Mouse (Mus musculus): Measurements from ENCODE around the gene Gnai3.

Gnai3 gene

GRCm38 (mm10) chr3:108145534-108146445 lies at the start of gene Gnai3:
Gnai3 (minus strand) TSS chr3:108146146.
- DNase-seq (ENCODE audit: low read depth, low spot score) = peak; percentile 96

- no peak for DNase-seq (ENCODE audit: low read depth, low spot score)
Measured at GRCm38 (mm10) chr3:108195287-108195686, 49.3 kb upstream of the Gnai3 start.

DNA sequence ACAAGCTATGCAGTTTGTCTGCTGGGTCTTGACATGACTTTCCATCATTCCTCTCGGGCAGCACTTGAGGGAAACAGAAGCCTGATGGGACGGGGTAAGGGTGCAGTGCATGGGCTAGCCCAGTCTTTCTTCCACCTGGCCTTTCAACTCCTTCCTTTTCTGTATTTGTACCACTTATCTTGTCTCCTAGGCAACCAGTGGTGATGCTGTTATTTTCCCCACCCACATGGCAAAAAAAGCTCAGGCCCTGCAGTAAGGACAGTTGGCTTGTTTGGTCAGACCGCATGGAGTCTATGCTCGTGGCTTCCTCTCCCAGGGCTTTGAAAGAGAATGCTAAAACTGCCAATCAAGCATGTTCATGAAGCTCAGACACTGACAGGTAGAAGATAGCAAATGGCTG lies 47.7 kb upstream of the Gnai3 start:
- DNase-seq (ENCODE audit: low read depth, low spot score) = no peak

DNA sequence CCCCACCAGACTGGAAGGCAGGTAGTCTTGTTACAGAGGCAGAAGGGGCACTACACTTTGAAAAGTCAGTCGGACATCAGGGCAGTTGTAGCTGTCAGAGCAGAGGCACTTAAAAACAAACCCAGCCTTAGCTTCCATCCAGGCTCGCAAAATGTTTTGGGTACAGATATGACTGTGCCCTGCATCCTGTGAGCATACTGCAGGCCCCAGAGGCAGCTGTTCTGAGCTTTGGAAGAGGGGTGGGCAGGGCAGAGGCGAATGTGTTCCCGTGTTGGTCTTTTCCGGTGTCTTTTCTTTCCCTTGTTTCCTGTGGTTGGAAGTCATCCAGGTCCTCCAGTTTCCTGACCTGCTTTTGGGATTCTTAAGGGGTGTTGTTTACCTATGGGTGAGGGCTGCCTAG lies 44.0 kb upstream of the Gnai3 start:
- no peak for DNase-seq (ENCODE audit: low read depth, low spot score)

DNA sequence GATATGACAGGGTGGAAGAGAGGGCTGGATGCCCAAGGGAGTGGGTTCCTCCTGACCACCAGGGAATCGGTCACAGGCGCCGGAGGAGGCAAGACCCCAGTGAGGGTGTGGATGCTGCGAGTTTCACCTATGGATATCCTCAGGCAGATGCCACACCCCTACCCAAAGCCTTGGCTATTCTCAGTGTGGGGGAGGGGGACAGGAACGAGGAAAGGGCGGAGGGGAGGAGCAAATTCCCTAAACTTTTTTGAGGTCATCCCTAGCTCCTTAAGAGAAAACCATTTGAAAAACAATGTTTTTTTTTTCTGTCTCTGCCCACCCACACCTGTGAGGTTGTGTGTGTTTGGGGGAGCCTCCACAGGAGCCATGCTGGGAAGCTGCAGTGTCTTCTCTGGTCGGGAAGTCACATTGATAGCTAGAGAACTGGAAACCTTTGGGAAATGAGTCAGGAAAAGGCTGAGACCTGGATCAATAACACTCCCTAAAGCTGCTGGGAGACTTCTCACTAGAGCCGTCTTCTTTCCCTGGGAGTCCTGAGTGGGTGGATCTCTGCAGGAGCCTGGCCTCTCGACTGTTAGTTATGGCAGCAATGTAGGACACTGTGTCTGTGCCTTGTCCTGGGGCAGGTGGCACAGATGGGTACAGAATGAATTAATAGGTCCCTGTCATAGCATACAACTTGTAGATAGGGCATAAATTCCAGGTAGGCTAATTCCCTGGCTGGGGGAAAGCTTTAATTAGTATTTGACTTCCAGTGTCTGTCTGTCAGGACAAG lies 43.0 kb upstream of the Gnai3 start:
- DNase-seq (ENCODE audit: low read depth, low spot score) = no peak

- DNase-seq (ENCODE audit: low read depth, low spot score) = no peak
Measured at GRCm38 (mm10) chr3:108187111-108187795, 41.3 kb upstream of the Gnai3 start.

DNA sequence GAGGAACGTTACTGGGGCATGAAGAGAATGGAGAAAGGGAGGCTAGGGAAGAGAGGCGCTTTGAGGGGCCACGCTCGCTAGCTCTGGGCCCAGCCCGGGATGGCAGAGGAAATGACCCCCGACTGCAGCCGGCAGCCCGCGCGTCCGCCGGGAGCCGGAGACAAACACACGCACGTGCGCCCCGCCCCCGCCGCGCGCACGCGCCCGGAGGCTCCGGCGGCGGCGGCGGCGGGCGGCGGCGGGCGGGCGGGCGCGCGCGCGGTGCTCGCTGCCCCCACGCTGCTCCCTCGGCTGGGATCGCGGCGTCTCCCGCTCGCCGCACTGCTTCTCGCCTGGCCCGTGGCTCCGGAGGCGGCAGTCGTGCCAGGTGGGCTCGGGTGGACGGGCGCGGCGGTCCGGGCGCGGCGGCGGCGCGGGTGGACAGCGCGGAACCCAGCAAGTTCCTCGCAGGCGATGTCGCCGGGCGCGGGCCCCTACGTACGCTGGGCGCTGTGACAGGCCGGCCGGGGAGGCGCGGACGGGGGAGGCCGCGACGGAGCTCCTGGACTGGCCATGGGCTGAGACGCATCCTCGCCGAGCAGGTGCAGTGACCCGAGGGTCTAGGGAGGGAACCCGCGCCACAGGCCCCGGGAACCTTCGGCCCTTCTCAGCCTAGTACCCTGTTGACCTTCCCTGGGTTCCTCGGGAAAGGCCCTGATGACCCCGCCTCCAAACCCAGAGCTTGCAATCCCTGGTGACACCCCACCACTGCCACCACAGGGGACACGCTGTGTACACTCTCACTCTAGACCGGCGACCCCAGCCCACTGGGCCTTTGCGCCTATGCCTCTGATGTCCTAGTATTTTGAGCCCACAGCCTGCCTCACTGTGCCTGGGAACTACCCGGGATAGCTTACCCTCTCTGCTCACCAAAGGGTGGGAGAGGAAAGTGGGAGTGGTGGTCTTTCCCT lies 40.4 kb upstream of the Gnai3 start, which contains the start of gene Amigo1:
Gene Amigo1 (plus strand): TSS at position 238 of the 950 bp plus-strand sequence.
- DNase-seq (ENCODE audit: low read depth, low spot score) = no peak

- no peak for DNase-seq (ENCODE audit: low read depth, low spot score)
Measured at GRCm38 (mm10) chr3:108185460-108186097, 39.6 kb upstream of the Gnai3 start.

DNA sequence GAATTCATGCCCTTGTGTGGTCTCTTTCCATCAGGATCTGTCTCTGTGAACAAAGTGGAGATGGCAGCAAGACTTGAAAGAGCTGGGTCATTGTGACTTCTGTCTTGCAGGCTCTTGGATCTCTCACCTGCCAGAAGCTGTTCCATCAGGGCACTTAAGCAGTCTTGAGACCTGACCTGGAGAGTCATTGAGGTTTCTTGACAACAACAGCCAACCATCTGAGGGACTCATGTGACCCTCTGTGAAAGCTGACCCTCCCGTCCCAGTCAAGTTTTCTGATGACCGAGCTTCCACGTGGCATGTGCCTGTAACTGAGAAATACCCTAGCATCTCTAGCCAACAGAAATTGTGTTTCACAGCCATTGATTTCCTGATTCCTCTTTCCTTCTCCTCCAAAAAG lies 38.8 kb upstream of the Gnai3 start:
- DNase-seq (ENCODE audit: low read depth, low spot score) = no peak

DNA sequence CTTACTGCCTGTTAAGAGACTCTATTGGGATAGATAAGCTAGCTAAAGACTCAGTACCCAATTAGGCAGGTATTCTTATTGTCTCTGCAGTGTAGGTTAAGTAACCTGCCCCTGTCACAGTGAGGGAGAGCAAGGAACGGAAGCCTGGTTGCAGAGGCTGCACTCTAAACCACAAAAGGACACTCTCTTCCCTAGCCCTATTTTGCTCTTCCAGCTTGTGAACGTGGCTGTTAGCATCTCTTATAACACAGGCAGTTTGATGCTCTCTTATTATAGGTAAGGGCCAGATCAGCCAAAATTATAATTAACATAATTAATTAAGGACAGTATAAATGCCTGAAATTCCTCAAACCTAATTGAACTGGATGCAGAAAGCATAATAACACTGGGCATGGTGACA lies 34.6 kb upstream of the Gnai3 start:
- DNase-seq (ENCODE audit: low read depth, low spot score) = no peak

- no peak for DNase-seq (ENCODE audit: low read depth, low spot score)
Measured at GRCm38 (mm10) chr3:108178756-108179715, 33.1 kb upstream of the Gnai3 start.

- peak; percentile 21 for DNase-seq (ENCODE audit: low read depth, low spot score)
Measured at GRCm38 (mm10) chr3:108174672-108175531, 29.0 kb upstream of the Gnai3 start.

GRCm38 (mm10) chr3:108169199-108169598 lies 23.3 kb upstream of the Gnai3 start:
- DNase-seq (ENCODE audit: low read depth, low spot score) = no peak

DNA sequence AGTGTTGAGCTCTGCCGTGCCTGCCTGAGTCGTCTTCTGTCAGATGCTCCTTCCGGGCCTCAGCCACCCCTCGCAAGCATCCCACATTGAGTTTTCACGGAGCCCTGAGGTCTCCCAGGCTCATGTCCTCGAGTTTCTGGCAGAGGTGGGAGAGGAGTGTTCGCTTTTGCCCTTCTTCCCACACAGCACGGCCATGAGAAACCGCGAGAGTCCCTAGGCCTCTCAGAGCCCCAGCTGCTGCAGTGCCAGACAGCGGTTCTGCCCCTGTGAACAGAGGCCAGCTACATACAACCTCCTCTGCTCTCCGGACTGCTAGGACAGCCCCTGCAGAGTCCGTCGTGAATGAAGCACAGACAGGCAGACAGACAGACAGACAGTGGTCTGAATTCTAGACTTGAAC lies 21.6 kb upstream of the Gnai3 start:
- DNase-seq (ENCODE audit: low read depth, low spot score) = no peak

GRCm38 (mm10) chr3:108166486-108167211 lies 20.7 kb upstream of the Gnai3 start:
- DNase-seq (ENCODE audit: low read depth, low spot score) = peak; percentile 46

DNA sequence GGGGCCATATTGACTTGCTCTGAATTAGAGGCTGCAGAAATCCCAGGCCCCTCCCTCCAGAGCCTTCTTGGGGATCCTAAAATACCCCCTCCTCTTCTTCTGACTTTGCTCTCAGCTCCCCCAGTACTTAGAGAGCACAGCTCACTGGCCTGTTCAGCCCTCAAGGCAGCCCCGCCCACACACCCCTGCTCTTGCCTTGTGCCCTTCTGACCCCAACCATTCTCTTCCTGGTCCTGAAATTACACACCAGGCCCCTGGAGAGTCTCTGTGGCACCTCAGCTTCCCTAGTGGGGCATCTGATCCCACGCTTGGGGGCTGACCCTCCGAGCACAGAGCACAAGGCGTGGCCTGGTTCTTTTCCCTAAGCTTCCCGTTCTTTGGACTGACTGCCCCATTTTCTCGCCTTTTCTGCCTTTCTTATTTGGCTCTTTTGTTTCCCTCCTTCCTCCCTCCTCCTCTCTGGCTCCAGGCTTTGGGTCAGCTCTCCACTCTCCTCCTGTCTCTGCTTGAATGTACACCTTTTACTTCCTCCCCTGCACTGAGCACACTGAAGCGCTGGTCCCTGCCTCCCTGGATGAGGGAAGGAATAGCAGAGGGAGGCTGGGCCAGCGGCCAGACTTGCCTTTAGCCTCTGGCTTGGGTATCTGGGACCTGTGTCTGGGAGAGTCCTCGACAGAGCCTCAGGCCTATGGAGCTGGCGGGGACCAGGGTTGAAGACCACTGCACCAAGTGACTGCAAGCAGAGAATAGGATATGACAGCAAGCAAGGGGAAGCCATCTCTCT lies 19.8 kb upstream of the Gnai3 start:
- no peak for DNase-seq (ENCODE audit: low read depth, low spot score)

DNA sequence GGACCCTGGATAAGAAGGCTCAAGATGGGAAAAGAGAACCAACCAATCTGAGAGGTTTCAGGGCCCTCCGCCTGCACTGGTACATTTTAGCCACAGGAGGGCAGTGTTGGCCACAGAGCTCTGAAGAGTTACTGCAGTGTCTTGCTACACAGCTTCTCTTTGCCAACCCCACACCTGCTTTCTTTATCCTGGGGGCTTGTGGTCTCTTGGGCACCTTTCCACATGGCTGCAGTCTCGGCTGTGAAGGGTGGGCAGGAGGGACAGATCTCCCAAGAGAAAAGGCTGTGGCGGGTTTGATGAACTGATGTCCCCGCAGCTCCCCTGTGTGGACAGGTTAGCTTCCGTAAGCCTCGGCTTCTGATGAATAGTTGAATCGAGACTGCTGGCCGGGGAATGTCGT lies 18.9 kb upstream of the Gnai3 start:
- peak; percentile 90 for DNase-seq (ENCODE audit: low read depth, low spot score)

Data from 3T3-L1 (cell line).